Mouse (Mus musculus) c-Kit-positive CD71-negative TER-119-negative erythroid progenitor cells, embryonic 14.5 days (primary cell): ENCODE measurements around the gene Gm21394.
"Not testable (repeated sequence)": the region's sequence is repeated elsewhere in the genome, so short reads cannot be mapped to it uniquely, and the experiment has no call there.

Experiments used
- DNase-seq: peaks from one replicate; pipeline ENCODE4 v3.0.0-alpha.2; 2013; ENCODE audit warnings: low read depth

Gene Gm21394

GRCm38 (mm10) chrY:84564807-84565206 is at the start of gene Gm21394:
Gene Gm21394 (minus strand): TSS chrY:84564907.
- not testable (repeated sequence) for DNase-seq
